ENCODE assay signal across 8 mouse cellular contexts in genomic region chr11:20571702-20572413, GRCm38 (mm10). TPM values are rescaled to one million over a fixed set of nuclear protein-coding genes. Genes with fewer than 3 reads are reported as not detected.
DNase-seq lines count a peak whose midpoint lies in the region.

No protein-coding gene starts in this region.

- DNase-seq in embryo, embryonic 11 days, result peak; percentile 16
- no peak for DNase-seq in embryo, embryonic 9.5 days (ENCODE audit: extremely low spot score)
- peak; percentile 24 for DNase-seq in ovary, postnatal 14 days (ENCODE audit: low spot score)
- DNase-seq in ovary, postnatal 10 days (ENCODE audit: low spot score), result no peak
- DNase-seq in kidney, postnatal 4 days, result peak; percentile 45 to 63
- DNase-seq in right cerebral cortex, postnatal 25 days, result peak; percentile 44
- no peak for DNase-seq in heart, adult 8-10 months (ENCODE audit: low spot score)
- DNase-seq in cerebellum, adult 11-12 months, result no peak

RNA-seq across cellular contexts. Expression of gene Sertad2, which starts 28.8 kb away (rescaled TPM):
- 10 to 100 TPM; 17.2 to 22.2 (median 20.1) TPM for total RNA-seq in heart, adult 8-10 months (2022)

Comparison
In these comparisons a context has a peak if more than half of its experiments do, and no peak if none do; other contexts are left out.
1. DNase-seq: peak in embryo, embryonic 11 days (single experiment), ovary, postnatal 14 days (single experiment), kidney, postnatal 4 days (2 of 2) and right cerebral cortex, postnatal 25 days (single experiment); none in embryo, embryonic 9.5 days (single experiment), ovary, postnatal 10 days (single experiment), heart, adult 8-10 months (single experiment) and cerebellum, adult 11-12 months (single experiment).